Mouse (Mus musculus) gastrocnemius, adult 8-10 months (tissue): ENCODE measurements at regions not wholly inside any gene's neighbourhood (a gene's known extent, or its start where the extent isn't known, plus 50 kb on each side); places are given as distances from the start of the nearest gene placed in this dataset.

ENCODE experiments used
- DNase-seq, 2 experiments: peaks; one replicate each; pipeline ENCODE4 v3.0.0; 2022; ENCODE audit warnings: low spot score in 2 of 2

- no peak for DNase-seq
Measured at GRCm38 (mm10) chr15:52954715-52955593, 929.8 kb upstream of the Gm7489 start.

DNA sequence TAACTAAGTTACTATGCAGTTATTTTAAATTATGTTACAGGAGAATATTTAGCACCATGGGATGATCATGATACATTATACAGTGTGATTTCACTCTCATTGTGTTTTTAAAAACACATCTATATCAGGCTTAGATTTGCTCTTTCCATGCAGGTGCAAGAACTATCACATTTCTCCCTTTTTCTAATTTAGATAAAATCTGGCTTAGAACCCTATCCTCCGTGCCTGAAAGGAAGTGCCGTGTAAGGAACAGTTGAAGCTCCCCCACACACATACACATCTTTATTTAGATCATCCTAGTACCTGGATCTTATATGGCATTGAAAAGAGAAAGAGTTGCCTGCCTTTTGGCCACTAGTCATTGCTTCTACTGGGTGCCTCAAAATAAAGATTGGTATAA lies 925.0 kb upstream of the Gm7489 start:
- no peak for DNase-seq

DNA sequence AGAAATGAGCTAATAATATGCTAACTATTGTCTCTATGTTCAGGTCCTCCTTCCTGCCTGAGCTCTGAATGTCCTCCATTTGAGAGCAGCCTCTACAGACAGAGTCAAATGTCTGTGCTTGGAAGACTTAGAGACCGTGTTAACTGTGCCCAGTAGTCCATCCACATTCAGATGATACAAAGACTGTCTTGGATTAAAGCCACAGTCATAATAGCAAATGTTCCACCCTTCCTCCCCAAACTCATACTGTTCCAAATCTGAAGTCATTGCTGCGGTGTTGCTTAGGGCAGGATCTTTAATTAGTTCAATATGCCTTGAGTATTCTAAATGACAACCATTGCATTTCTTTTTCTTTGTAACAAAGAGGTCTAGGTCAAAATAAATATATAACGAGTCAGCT lies 923.2 kb upstream of the Gm7489 start:
- no peak for DNase-seq

DNA sequence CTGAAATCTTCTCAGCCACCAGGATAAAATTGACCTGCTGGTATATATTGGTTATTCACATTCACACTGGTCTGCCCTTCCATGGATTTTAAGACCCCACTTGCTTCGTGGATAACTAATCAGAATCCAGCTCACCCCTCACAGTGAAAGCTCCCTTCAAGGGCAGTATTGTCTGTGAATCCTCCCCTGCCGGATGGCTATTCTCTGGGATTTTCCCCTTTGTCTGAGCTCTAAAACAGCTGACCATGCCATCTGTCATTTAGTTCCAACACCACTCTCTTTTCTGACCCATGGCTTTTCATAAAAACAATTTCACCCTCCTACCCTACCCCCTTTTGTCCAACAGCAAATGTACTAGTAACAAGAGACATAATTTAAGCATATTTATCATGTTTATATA lies 920.8 kb upstream of the Gm7489 start:
- no peak for DNase-seq

- DNase-seq, result no peak
Measured at GRCm38 (mm10) chr15:52964403-52964802, 920.3 kb upstream of the Gm7489 start.

DNA sequence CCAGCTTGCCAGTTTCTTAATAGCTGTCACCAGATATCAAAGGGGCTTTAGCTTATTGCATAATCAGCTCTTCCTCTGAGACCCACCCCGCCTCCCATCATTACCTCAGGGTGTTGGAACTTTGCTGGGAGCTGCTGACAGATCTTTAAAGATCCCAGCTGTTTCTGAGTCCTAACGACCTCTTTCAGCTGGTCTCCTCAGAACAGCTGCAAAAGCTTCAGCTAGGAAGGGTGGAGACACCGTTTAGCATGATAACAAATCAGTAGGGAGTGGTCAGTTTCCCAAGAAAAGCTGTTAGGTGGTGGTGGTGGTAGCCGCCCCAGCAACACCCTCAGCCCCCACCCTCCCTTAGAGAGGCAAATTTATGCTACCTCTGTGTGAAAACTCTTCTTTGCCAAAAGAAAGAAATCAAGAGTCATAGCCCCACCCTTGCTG lies 916.9 kb upstream of the Gm7489 start:
- DNase-seq, result peak; percentile 37 to 43

DNA sequence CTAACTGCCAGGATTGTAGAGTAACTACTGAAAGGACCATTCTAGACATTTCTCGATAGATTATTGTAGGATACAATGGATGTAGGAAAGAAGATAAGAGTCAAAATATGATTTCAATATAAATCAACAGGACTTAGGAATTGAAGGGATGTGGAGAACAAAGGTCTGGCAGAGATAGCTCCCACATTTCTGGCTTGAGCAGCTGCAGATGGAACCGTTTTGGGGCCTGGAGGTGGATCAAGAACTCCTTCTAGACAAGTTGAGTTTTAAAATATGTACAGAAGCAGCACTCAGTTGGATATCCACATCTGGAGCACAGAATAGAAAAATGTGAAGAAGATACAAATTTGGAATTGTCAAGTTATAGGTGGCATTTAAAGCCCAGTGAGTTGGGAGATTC lies 901.9 kb upstream of the Gm7489 start:
- DNase-seq, result peak in 1 of 2 experiments; percentile 9

GRCm38 (mm10) chr15:52990580-52990979 lies 894.1 kb upstream of the Gm7489 start:
- no peak for DNase-seq

GRCm38 (mm10) chr15:52994351-52994750 lies 890.4 kb upstream of the Gm7489 start:
- DNase-seq, result no peak

DNA sequence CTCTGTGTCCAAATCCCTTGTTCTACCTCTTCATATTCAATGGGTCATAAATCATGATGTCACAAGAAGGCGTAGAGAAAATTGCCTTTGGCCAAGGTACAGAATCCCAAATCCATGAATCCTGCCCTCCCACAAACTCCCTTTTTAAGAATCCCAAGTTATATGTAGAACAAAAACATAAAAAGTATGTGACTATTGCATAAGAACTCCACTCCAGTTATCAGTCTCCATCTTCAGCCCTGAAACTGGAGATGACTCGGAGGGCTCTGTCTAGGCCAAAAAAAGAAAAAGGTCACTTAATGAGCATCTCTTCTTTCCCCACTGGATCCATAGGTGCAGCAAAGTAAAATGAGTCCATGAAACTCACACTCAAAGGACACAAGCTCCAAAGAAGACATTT lies 885.5 kb upstream of the Gm7489 start:
- DNase-seq, result no peak

GRCm38 (mm10) chr15:52999776-53000175 lies 884.9 kb upstream of the Gm7489 start:
- DNase-seq, result no peak

GRCm38 (mm10) chr15:53001429-53001828 lies 883.3 kb upstream of the Gm7489 start:
- DNase-seq, result no peak

- no peak for DNase-seq
Measured at GRCm38 (mm10) chr15:53001964-53002363, 882.7 kb upstream of the Gm7489 start.

DNA sequence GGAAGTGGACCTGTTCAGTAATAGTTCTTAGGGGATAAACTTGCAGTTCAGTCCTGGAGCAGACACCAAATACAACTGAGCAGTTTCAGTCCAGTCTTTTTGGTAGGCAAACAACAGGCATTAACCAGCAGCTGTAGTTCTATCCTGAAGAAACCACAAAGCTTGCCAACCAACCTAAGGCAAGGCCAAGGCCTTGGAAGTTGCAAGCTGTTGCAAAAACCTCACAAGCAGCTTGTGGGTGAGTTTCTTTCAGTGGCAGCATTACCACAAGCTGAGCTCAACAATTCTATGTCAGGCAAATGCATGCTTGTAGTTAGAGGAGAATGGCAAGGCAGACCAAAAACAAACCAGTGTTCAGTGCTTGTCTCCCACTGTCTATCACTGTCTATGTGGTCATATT lies 880.6 kb upstream of the Gm7489 start:
- no peak for DNase-seq

- no peak for DNase-seq
Measured at GRCm38 (mm10) chr15:53006844-53007243, 877.9 kb upstream of the Gm7489 start.

DNA sequence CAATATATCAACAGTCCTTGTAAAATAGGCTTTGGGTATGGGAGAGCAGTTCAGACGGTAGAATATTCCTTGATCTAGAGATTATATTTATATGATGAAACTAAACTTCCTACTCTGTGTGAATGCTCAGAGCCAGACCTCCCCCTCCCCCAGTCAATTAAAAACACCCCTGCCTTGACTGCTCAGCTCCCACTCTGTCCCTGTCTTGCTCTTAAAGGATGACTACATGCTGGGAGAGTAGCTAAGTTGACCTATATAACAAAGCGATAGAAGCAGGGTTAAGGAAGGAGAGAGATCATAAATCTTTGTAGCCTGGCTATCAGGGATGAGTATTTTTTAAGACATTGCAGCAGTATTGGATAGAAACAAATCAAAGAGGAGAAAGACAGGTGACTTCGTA lies 875.4 kb upstream of the Gm7489 start:
- no peak for DNase-seq
